Mouse (Mus musculus): ENCODE data around the gene Tnik. TPM values are rescaled to one million over a fixed set of nuclear protein-coding genes. Genes with fewer than 3 reads are reported as not detected.

Gene Tnik
- total and polyA plus RNA-seq, 2 experiments from 2014 or later: 58.2 to 118 TPM

DNA sequence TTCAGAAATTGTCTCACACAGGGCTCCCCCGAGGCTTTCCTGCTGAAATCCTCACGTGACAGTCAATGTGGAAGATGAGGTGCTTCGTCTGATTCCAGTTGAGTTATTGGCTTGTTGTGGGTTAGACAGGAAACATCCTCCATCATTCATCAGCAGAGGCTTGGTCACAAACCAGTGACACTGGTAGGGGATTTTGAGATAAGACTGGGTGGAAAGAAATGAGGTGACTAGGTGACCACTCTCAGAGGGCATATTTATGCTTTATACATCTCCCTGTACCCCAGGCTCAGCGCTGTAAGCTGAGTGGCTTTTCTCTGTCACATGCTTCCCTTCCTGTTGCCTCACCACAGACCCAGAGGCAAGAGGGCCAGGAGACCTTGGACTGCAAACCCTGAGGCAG, 184.9 kb downstream of the Tnik start:
- Histone ChIP-seq H3K9ac (replicated peaks; ENCODE audit: low read length, poor library complexity, severe bottlenecking) (no peak overlapping the region), H3K4me1 (ENCODE audit: insufficient read depth, low read length) (no peaks in the 10 kb centered on the region), H3K4me2 (ENCODE audit: low read depth, low read length, poor library complexity, severe bottlenecking) (no peak overlapping the region), H3K27ac (ENCODE audit: low read depth, low read length) (no peak overlapping the region), H3K36me3 (ENCODE audit: insufficient read depth, low read length) (no peaks in the 10 kb centered on the region), H3K4me3 (ENCODE audit: low read depth, low read length) (no peak overlapping the region), H3K27me3 (ENCODE audit: insufficient read depth, low read length) (no peaks in the 10 kb centered on the region), H3K9me3 (ENCODE audit: low read length) (no peaks in the 10 kb centered on the region)
- no peak for ATAC-seq (ENCODE audit: low FRiP score)
- TF ChIP-seq CTCF (IDR thresholded peaks at IDR 0.05): no peak
- DNase-seq (ENCODE audit: low spot score): no peak
- 67% methylated on average over 4 of the region's 4 CpGs for WGBS

DNA sequence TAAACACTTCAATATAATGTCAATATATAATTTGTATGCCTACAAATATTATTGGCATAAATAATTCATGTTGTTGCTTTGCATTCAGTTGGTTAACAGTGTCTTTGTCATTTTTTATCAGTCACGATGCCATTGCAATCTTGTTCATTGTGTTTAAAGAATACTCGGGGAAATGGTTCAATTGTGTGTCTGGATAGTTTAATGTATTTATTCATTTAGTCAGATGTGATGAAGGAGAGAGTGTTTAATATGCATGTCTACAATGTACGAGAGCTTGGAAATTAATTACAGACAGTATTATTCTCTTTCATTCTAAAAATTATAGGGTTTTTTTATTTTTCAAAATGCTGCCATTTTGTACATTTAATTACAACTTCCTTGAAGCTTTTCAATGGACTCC, 190.4 kb downstream of the Tnik start:
- no peak for TF ChIP-seq CTCF (IDR thresholded peaks at IDR 0.05)
- H3K36me3 ChIP-seq (ENCODE audit: insufficient read depth, low read length): no peaks in the 10 kb centered on the region
- no peak for ATAC-seq (ENCODE audit: low FRiP score)
- WGBS: 69% methylated on average over 3 of the region's 3 CpGs
- no peak overlapping the region for H3K27ac ChIP-seq (ENCODE audit: low read depth, low read length)
- H3K9me3 ChIP-seq (ENCODE audit: low read length): no peaks in the 10 kb centered on the region
- no peaks in the 10 kb centered on the region for H3K27me3 ChIP-seq (ENCODE audit: insufficient read depth, low read length)
- H3K4me3 ChIP-seq (ENCODE audit: low read depth, low read length): no peak overlapping the region
- no peak overlapping the region for H3K9ac ChIP-seq (replicated peaks; ENCODE audit: low read length, poor library complexity, severe bottlenecking)
- H3K4me2 ChIP-seq (ENCODE audit: low read depth, low read length, poor library complexity, severe bottlenecking): no peak overlapping the region
- no peaks in the 10 kb centered on the region for H3K4me1 ChIP-seq (ENCODE audit: insufficient read depth, low read length)
- no peak for DNase-seq (ENCODE audit: low spot score)

DNA sequence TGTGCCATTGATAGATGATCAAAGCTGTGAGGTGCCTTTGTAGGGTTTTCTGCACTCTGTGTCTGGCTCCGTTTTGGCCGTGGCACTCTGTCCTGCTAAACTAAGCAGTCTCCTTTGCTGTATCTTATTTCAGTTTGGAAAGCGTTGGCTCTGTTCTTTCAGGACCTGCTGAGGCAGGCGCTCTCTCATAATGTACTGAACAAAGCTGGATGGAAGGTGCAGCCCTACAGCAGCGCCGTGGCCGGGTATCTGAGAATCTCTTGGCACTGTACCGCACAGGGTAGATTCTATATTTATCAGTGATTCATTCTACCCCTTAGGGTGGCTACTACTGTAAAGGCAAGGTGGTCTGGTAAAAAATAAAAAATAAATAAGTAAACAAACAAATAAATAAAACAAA, 193.8 kb downstream of the Tnik start:
- no peak overlapping the region for H3K9ac ChIP-seq (replicated peaks; ENCODE audit: low read length, poor library complexity, severe bottlenecking)
- no peaks in the 10 kb centered on the region for H3K27me3 ChIP-seq (ENCODE audit: insufficient read depth, low read length)
- no peak for TF ChIP-seq CTCF (IDR thresholded peaks at IDR 0.05)
- H3K36me3 ChIP-seq (ENCODE audit: insufficient read depth, low read length): no peaks in the 10 kb centered on the region
- no peak overlapping the region for H3K4me3 ChIP-seq (ENCODE audit: low read depth, low read length)
- 68% methylated on average over 8 of the region's 8 CpGs for WGBS
- no peaks in the 10 kb centered on the region for H3K9me3 ChIP-seq (ENCODE audit: low read length)
- DNase-seq (ENCODE audit: low spot score) (no peak), ATAC-seq (ENCODE audit: low FRiP score) (no peak)
- H3K4me1 ChIP-seq (ENCODE audit: insufficient read depth, low read length): no peaks in the 10 kb centered on the region
- no peak overlapping the region for H3K4me2 ChIP-seq (ENCODE audit: low read depth, low read length, poor library complexity, severe bottlenecking)
- H3K27ac ChIP-seq (ENCODE audit: low read depth, low read length): no peak overlapping the region

DNA sequence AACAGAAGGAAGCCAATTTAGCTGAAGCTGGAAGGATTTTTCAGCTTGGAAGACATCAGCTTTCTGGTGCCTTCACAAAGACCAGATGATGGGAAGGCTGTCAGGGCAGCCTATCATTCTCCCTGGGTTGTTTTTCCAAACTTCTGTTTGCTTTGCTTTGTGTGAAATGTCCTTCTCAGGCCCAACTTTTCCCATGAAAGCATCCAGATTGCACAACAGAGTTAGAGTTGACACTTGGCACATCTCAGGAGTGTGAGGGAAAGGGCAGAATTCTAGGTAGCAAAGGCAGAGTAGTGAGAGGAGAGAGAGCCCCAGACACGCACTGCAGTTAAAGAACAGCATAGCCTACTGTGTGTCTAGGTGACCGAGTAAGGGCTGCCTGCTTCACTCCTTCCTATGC, 194.5 kb downstream of the Tnik start:
- Histone ChIP-seq H3K9me3 (ENCODE audit: low read length) (no peaks in the 10 kb centered on the region), H3K4me2 (ENCODE audit: low read depth, low read length, poor library complexity, severe bottlenecking) (no peak overlapping the region), H3K27me3 (ENCODE audit: insufficient read depth, low read length) (no peaks in the 10 kb centered on the region), H3K4me1 (ENCODE audit: insufficient read depth, low read length) (no peaks in the 10 kb centered on the region), H3K36me3 (ENCODE audit: insufficient read depth, low read length) (no peaks in the 10 kb centered on the region), H3K27ac (ENCODE audit: low read depth, low read length) (no peak overlapping the region), H3K4me3 (ENCODE audit: low read depth, low read length) (no peak overlapping the region), H3K9ac (replicated peaks; ENCODE audit: low read length, poor library complexity, severe bottlenecking) (no peak overlapping the region; the same call in 1 of the 2 replicates)
- no peak for TF ChIP-seq CTCF (IDR thresholded peaks at IDR 0.05)
- no peak for ATAC-seq (ENCODE audit: low FRiP score)
- no peak for DNase-seq (ENCODE audit: low spot score)
- 87% methylated on average over 2 of the region's 2 CpGs for WGBS

DNA sequence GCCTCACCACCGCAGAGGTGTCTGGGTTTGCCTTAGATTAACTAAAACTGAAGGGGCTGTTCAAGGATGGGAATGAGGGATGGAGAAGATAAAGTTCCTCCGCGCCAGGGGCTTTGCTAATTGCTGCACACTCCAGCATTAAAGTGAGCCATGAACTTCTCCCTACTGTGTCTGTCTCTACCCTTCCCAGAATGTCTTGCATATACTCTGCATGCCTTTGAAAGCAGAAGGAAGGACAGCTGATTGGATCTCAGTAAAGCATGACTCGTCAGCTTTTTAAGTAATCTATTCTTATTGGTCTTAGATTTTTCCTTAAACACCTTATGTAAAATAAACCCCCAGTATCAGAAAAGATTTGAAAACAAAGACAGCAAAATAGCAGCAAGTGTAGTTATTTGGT, 203.7 kb downstream of the Tnik start:
- WGBS: 89% methylated on average over 4 of the region's 4 CpGs
- no peak overlapping the region for H3K4me3 ChIP-seq (ENCODE audit: low read depth, low read length)
- no peak overlapping the region for H3K4me2 ChIP-seq (ENCODE audit: low read depth, low read length, poor library complexity, severe bottlenecking)
- no peak overlapping the region for H3K9ac ChIP-seq (replicated peaks; ENCODE audit: low read length, poor library complexity, severe bottlenecking)
- H3K27me3 ChIP-seq (ENCODE audit: insufficient read depth, low read length): no peaks in the 10 kb centered on the region
- no peak overlapping the region for H3K27ac ChIP-seq (ENCODE audit: low read depth, low read length)
- no peak for TF ChIP-seq CTCF (IDR thresholded peaks at IDR 0.05)
- H3K36me3 ChIP-seq (ENCODE audit: insufficient read depth, low read length): no peaks in the 10 kb centered on the region
- DNase-seq (ENCODE audit: low spot score): no peak
- no peak for ATAC-seq (ENCODE audit: low FRiP score)
- H3K9me3 ChIP-seq (ENCODE audit: low read length): no peaks in the 10 kb centered on the region
- H3K4me1 ChIP-seq (ENCODE audit: insufficient read depth, low read length): no peaks in the 10 kb centered on the region

DNA sequence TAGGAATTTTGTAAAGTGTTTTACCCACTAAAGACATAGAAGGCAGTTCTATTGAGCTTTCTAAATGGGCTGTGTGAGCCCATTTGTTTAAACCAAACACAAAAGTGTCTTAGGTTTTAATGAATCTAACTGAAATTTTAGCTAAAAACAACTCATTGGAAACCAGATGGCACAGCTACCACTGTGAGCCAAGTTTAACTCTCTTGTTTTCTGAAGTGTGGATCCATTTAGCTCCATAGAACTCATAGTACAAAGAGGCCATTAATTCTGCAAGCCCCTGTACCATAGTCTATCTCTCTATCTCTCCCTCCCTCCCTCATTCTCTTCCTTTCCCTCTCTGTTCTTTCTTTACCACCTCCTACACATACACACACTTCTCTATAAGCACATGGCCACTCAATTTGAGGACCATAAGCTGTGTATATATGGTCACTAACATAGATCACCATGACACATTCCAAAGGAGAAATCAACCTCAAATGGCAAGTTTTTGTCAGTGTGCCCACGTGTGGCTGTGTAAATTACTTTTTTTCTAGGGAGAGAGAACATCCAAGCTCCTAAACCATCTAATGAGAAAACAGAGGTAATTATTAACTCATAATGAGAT, 204.2 kb downstream of the Tnik start:
- DNase-seq (ENCODE audit: low spot score) (no peak), ATAC-seq (ENCODE audit: low FRiP score) (no peak)
- no peaks in the 10 kb centered on the region for H3K9me3 ChIP-seq (ENCODE audit: low read length)
- TF ChIP-seq CTCF (IDR thresholded peaks at IDR 0.05): no peak
- H3K4me3 ChIP-seq (ENCODE audit: low read depth, low read length): no peak overlapping the region
- no peaks in the 10 kb centered on the region for H3K36me3 ChIP-seq (ENCODE audit: insufficient read depth, low read length)
- no peak overlapping the region for H3K4me2 ChIP-seq (ENCODE audit: low read depth, low read length, poor library complexity, severe bottlenecking)
- WGBS: 67% methylated on average over 1 of the region's 1 CpGs
- no peaks in the 10 kb centered on the region for H3K4me1 ChIP-seq (ENCODE audit: insufficient read depth, low read length)
- H3K9ac ChIP-seq (replicated peaks; ENCODE audit: low read length, poor library complexity, severe bottlenecking): no peak overlapping the region
- no peak overlapping the region for H3K27ac ChIP-seq (ENCODE audit: low read depth, low read length)
- no peaks in the 10 kb centered on the region for H3K27me3 ChIP-seq (ENCODE audit: insufficient read depth, low read length)
